Mouse (Mus musculus): ENCODE results near the gene 2010300C02Rik. TPM values are rescaled to one million over a fixed set of nuclear protein-coding genes. Genes with fewer than 3 reads are reported as not detected.
"Not testable (repeated sequence)": the region's sequence is repeated elsewhere in the genome, so short reads cannot be mapped to it uniquely, and the experiment has no call there.

2010300C02Rik gene
- polyA plus RNA-seq, 1 experiment from 2014 or later, result 2.5 TPM

DNA sequence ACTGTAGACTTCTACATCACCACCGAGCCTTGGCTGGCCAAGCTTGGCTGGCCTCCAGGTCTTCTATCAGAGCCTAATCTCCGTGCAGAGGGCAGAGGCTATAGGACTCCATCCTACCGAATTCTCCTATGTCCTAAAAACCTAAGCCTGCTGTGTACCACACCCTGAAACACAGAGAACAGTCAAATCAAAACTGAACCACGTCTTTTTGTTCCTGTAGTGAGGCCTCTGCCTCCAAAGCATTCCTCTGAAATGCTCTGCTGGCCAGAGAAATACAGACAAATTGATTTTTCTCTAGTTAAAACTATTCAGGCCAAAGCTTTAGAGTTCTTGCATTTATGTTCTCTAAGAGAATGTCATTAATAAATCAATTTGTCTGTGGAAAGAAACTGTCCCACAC lies 109.6 kb downstream of the 2010300C02Rik start:
- no peak overlapping the region for H3K9ac ChIP-seq
- no peaks in the 10 kb centered on the region for H3K27me3 ChIP-seq (ENCODE audit: control insufficient read depth, insufficient read depth, low read length)
- no peaks in the 10 kb centered on the region for H3K36me3 ChIP-seq (replicated peaks; ENCODE audit: control insufficient read depth, insufficient read depth)
- H3K4me3 ChIP-seq (replicated peaks; ENCODE audit: low read length), result no peak overlapping the region
- ATAC-seq (ENCODE audit: low FRiP score), result no peak
- no peak overlapping the region for H3K27ac ChIP-seq
- no peaks in the 10 kb centered on the region for H3K9me3 ChIP-seq (ENCODE audit: control insufficient read depth, low read length)
- no peak for DNase-seq (ENCODE audit: low spot score)
- no peaks in the 10 kb centered on the region for H3K4me1 ChIP-seq (replicated peaks; ENCODE audit: control insufficient read depth, insufficient read depth, low read length)
- H3K4me2 ChIP-seq (replicated peaks), result no peak overlapping the region
- WGBS, result 71% methylated on average over 4 of the region's 4 CpGs

- H3K9ac ChIP-seq; H3K4me3 ChIP-seq (replicated peaks; ENCODE audit: low read length); ATAC-seq (ENCODE audit: low FRiP score); DNase-seq (ENCODE audit: low spot score); H3K36me3 ChIP-seq (replicated peaks; ENCODE audit: control insufficient read depth, insufficient read depth); H3K4me2 ChIP-seq (replicated peaks); H3K27ac ChIP-seq; H3K4me1 ChIP-seq (replicated peaks; ENCODE audit: control insufficient read depth, insufficient read depth, low read length); H3K27me3 ChIP-seq (ENCODE audit: control insufficient read depth, insufficient read depth, low read length); H3K9me3 ChIP-seq (ENCODE audit: control insufficient read depth, low read length): not testable (repeated sequence)
- 83% methylated on average over 4 of the region's 5 CpGs for WGBS
Observed at GRCm38 (mm10) chr1:37605694-37606093, 114.2 kb downstream of the 2010300C02Rik start.

- H3K27ac ChIP-seq, result no peak overlapping the region
- DNase-seq (ENCODE audit: low spot score) (no peak), ATAC-seq (ENCODE audit: low FRiP score) (no peak)
- 96% methylated on average over 10 of the region's 10 CpGs for WGBS
- no peaks in the 10 kb centered on the region for H3K27me3 ChIP-seq (ENCODE audit: control insufficient read depth, insufficient read depth, low read length)
- H3K9ac ChIP-seq, result no peak overlapping the region
- no peak overlapping the region for H3K4me3 ChIP-seq (replicated peaks; ENCODE audit: low read length)
- no peaks in the 10 kb centered on the region for H3K36me3 ChIP-seq (replicated peaks; ENCODE audit: control insufficient read depth, insufficient read depth)
- H3K4me2 ChIP-seq (replicated peaks), result no peak overlapping the region
- no peaks in the 10 kb centered on the region for H3K9me3 ChIP-seq (ENCODE audit: control insufficient read depth, low read length)
- no peaks in the 10 kb centered on the region for H3K4me1 ChIP-seq (replicated peaks; ENCODE audit: control insufficient read depth, insufficient read depth, low read length)
Observed at GRCm38 (mm10) chr1:37603206-37603605, 116.7 kb downstream of the 2010300C02Rik start.

GRCm38 (mm10) chr1:37602268-37602667 lies 117.6 kb downstream of the 2010300C02Rik start:
- Histone ChIP-seq H3K9ac (no peak overlapping the region), H3K4me2 (replicated peaks) (no peak overlapping the region), H3K36me3 (replicated peaks; ENCODE audit: control insufficient read depth, insufficient read depth) (no peaks in the 10 kb centered on the region), H3K27ac (no peak overlapping the region), H3K9me3 (ENCODE audit: control insufficient read depth, low read length) (no peaks in the 10 kb centered on the region), H3K27me3 (ENCODE audit: control insufficient read depth, insufficient read depth, low read length) (no peaks in the 10 kb centered on the region), H3K4me3 (replicated peaks; ENCODE audit: low read length) (no peak overlapping the region), H3K4me1 (replicated peaks; ENCODE audit: control insufficient read depth, insufficient read depth, low read length) (no peaks in the 10 kb centered on the region)
- WGBS, result 88% methylated on average over 4 of the region's 4 CpGs
- DNase-seq (ENCODE audit: low spot score) (no peak), ATAC-seq (ENCODE audit: low FRiP score) (no peak)

DNA sequence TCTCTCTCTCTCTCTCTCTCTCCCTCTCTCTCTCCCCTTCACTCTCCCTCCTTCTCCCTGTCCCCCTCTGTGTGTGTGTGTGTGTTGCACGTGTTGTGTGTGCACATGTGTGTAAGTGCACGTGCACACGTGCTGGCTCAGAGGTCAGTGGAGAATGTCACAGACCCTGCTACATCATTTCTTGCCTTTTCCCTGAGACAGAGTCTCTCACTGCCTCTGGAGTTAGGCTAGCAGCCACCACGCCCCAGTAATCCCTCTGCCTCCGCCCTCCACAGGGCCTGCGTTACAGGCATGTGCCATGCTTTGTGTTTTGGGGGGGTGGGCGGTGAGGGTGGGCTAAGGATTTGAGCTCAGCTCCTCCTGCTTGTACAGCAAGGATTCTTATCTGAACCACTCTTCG lies 118.4 kb downstream of the 2010300C02Rik start:
- no peaks in the 10 kb centered on the region for H3K27me3 ChIP-seq (ENCODE audit: control insufficient read depth, insufficient read depth, low read length)
- WGBS, result 88% methylated on average over 8 of the region's 8 CpGs
- DNase-seq (ENCODE audit: low spot score) (no peak), ATAC-seq (ENCODE audit: low FRiP score) (no peak)
- no peaks in the 10 kb centered on the region for H3K36me3 ChIP-seq (replicated peaks; ENCODE audit: control insufficient read depth, insufficient read depth)
- H3K4me1 ChIP-seq (replicated peaks; ENCODE audit: control insufficient read depth, insufficient read depth, low read length), result no peaks in the 10 kb centered on the region
- H3K9ac ChIP-seq, result no peak overlapping the region
- no peak overlapping the region for H3K4me3 ChIP-seq (replicated peaks; ENCODE audit: low read length)
- H3K27ac ChIP-seq, result no peak overlapping the region
- no peaks in the 10 kb centered on the region for H3K9me3 ChIP-seq (ENCODE audit: control insufficient read depth, low read length)
- no peak overlapping the region for H3K4me2 ChIP-seq (replicated peaks)

DNA sequence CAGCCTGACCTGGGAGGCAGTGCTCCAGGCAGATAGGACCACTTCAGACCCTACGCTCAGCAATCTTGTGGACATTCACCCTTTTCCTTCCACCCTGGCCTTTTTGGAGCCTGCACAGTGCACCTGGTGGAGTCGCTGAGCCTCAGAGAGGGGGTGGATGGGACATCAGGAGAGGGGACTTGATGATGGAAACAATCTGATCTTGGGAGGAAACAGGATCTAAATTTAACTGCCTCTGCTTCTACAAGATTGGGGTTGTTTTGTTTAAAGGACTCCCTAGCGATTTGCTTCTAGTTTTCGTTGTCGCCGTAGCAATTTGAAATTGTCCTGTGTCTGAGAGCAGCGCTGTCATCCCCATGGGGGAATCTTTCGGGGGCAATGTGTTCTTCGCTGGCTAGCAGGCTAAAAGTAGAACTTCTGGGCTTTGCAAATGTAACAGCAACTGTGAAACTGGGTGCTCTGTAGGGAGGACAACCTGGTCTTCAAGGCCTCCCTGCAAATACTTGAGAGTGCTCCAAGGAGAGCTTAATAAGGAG lies 119.2 kb downstream of the 2010300C02Rik start:
- WGBS, result 77% methylated on average over 9 of the region's 9 CpGs
- no peaks in the 10 kb centered on the region for H3K36me3 ChIP-seq (replicated peaks; ENCODE audit: control insufficient read depth, insufficient read depth)

GRCm38 (mm10) chr1:37598986-37599385 lies 120.9 kb downstream of the 2010300C02Rik start:
- ATAC-seq (ENCODE audit: low FRiP score) (no peak), DNase-seq (ENCODE audit: low spot score) (no peak)
- H3K27ac ChIP-seq, result no peak overlapping the region
- 86% methylated on average over 5 of the region's 5 CpGs for WGBS
- no peaks in the 10 kb centered on the region for H3K4me1 ChIP-seq (replicated peaks; ENCODE audit: control insufficient read depth, insufficient read depth, low read length)
- H3K9me3 ChIP-seq (ENCODE audit: control insufficient read depth, low read length), result no peaks in the 10 kb centered on the region
- no peak overlapping the region for H3K4me2 ChIP-seq (replicated peaks)
- no peak overlapping the region for H3K9ac ChIP-seq
- no peak overlapping the region for H3K4me3 ChIP-seq (replicated peaks; ENCODE audit: low read length)
- H3K36me3 ChIP-seq (replicated peaks; ENCODE audit: control insufficient read depth, insufficient read depth), result no peaks in the 10 kb centered on the region
- H3K27me3 ChIP-seq (ENCODE audit: control insufficient read depth, insufficient read depth, low read length), result no peaks in the 10 kb centered on the region

More for the DNA sequence above, 119.2 kb downstream of the 2010300C02Rik start:
- Histone ChIP-seq H3K9me3 (ENCODE audit: control insufficient read depth, low read length) (no peaks in the 10 kb centered on the region), H3K9ac (no peak overlapping the region), H3K4me1 (replicated peaks; ENCODE audit: control insufficient read depth, insufficient read depth, low read length) (no peaks in the 10 kb centered on the region), H3K4me3 (replicated peaks; ENCODE audit: low read length) (no peak overlapping the region), H3K27me3 (ENCODE audit: control insufficient read depth, insufficient read depth, low read length) (no peaks in the 10 kb centered on the region), H3K4me2 (replicated peaks) (no peak overlapping the region), H3K27ac (no peak overlapping the region)
- DNase-seq (ENCODE audit: low spot score), result no peak
- ATAC-seq (ENCODE audit: low FRiP score), result no peak

DNA sequence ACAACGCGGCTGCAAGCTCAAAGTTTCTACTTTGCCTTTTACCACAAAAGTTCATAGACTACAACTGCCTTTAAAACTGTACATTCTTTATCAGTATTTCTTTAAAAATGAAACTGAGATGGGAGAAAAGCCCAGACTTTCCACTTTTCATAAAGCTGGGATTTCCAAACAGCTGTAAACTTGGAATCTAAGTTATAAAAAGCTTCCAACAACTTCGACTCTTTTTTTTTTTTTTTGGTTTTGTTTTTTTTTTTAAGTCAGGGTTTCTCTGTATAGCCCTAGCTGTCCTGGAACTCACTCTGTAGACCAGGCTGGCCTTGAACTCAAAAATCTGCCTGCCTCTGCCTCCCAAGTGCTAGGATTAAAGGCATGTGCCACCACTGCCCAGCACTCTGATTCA lies 125.1 kb downstream of the 2010300C02Rik start:
- H3K4me1 ChIP-seq (replicated peaks; ENCODE audit: control insufficient read depth, insufficient read depth, low read length); DNase-seq (ENCODE audit: low spot score); H3K27me3 ChIP-seq (ENCODE audit: control insufficient read depth, insufficient read depth, low read length); H3K36me3 ChIP-seq (replicated peaks; ENCODE audit: control insufficient read depth, insufficient read depth); H3K4me2 ChIP-seq (replicated peaks); H3K9ac ChIP-seq; H3K9me3 ChIP-seq (ENCODE audit: control insufficient read depth, low read length); H3K4me3 ChIP-seq (replicated peaks; ENCODE audit: low read length); ATAC-seq (ENCODE audit: low FRiP score); H3K27ac ChIP-seq: not testable (repeated sequence)
- 90% methylated on average over 3 of the region's 3 CpGs for WGBS

- DNase-seq (ENCODE audit: low spot score), result no peak
- Histone ChIP-seq H3K9me3 (ENCODE audit: control insufficient read depth, low read length) (no peaks in the 10 kb centered on the region), H3K36me3 (replicated peaks; ENCODE audit: control insufficient read depth, insufficient read depth) (no peaks in the 10 kb centered on the region), H3K27me3 (ENCODE audit: control insufficient read depth, insufficient read depth, low read length) (no peaks in the 10 kb centered on the region), H3K4me3 (replicated peaks; ENCODE audit: low read length) (no peak overlapping the region), H3K4me1 (replicated peaks; ENCODE audit: control insufficient read depth, insufficient read depth, low read length) (no peaks in the 10 kb centered on the region), H3K27ac (no peak overlapping the region), H3K4me2 (replicated peaks) (no peak overlapping the region), H3K9ac (no peak overlapping the region)
- no peak for ATAC-seq (ENCODE audit: low FRiP score)
- 86% methylated on average over 13 of the region's 13 CpGs for WGBS
Observed at GRCm38 (mm10) chr1:37585809-37586480, 133.9 kb downstream of the 2010300C02Rik start.
